Mouse (Mus musculus) adrenal gland, adult 2 months (tissue): Measurements from ENCODE around the gene Ankrd17. TPM values are rescaled to one million over a fixed set of nuclear protein-coding genes. Genes with fewer than 3 reads are reported as not detected.
"Not testable (repeated sequence)": the region's sequence is repeated elsewhere in the genome, so short reads cannot be mapped to it uniquely, and the experiment has no call there.

Experiments used
- DNase-seq: peaks from one replicate; pipeline ENCODE4 v3.0.0; 2021
- polyA plus RNA-seq: library from polyadenylated mRNA; depleted of rRNA; stranded (reverse); fragments of >200 nt; gene quantifications from 2 replicates; pipeline ENCODE4 v1.2.3, GENCODE M21; 2012
- total RNA-seq, 2 experiments: library from RNA; stranded (reverse); gene quantifications; 2 replicates each; pipeline ENCODE4 v1.2.3; 2021

Gene Ankrd17
- total and polyA plus RNA-seq, 3 experiments: 14.5 to 108 (median 68.6) TPM

DNA sequence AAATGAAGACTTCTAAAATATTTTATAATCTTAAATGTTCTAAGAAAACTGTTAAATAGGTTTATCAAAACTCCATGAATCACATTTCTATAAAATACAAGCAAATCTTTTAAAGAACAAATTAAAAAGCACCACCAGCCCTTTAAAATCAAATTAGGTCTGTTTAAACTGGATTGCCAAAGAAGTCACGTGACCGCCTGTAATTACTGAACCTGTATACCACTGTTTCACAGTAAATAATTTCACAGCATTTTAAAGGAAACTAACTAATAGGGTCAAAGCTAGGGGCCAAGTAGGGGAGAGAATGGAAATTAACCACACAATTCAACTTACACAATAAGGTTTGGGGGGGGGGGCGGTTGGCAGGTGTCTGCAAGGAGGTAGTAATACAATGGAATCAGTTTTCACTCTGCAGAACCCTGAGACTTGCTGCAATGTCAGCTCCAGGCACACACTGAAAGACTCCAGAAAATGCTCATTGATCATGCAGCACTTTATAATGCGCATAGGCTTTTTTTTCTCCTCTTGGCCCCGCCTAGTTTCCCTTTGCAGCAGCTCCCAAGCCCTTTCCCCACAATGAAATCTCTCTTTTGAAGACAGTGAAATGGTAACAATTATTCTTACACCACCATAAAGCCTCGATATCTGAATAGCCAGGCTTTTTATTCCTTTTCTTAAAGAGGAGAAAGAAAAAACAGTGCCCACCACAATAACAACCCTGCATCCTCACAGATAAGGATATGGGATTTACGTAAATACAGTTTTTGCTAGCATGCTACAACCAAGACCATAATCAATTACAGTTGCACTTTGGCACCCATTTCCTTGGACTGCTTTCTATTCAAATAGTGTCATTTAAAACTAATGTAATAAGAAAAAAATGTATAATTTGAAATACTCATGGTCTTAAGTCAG lies 27.9 kb downstream of the Ankrd17 start:
- DNase-seq: no peak

GRCm38 (mm10) chr5:90332478-90332877 lies 33.9 kb downstream of the Ankrd17 start:
- no peak for DNase-seq

GRCm38 (mm10) chr5:90331071-90331470 lies 35.3 kb downstream of the Ankrd17 start:
- no peak for DNase-seq

- no peak for DNase-seq
These were observed 68.0 kb downstream of the Ankrd17 start for GRCm38 (mm10) chr5:90298396-90298795.

DNA sequence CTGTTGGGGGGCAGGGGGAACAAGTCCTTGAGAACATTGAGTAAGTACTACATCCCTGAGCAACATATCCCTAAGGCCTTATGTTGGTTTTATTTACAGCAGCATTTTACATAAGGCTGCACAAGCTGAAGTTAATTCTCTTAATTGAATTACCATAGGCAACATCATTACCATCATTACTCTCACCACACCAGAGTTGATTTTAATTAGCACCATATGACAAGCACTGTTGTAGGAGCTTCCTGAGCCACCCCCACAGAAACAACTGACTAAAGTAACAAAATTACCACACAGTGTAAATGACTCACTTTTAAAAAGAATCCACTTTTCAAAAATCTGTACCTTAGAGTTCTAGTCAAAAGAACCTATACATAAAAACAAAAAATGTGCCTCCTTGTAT lies 76.5 kb downstream of the Ankrd17 start:
- no peak for DNase-seq

- DNase-seq: no peak
These were observed 79.8 kb downstream of the Ankrd17 start for GRCm38 (mm10) chr5:90286559-90286958.

GRCm38 (mm10) chr5:90280061-90280460 lies 86.3 kb downstream of the Ankrd17 start:
- DNase-seq: no peak

DNA sequence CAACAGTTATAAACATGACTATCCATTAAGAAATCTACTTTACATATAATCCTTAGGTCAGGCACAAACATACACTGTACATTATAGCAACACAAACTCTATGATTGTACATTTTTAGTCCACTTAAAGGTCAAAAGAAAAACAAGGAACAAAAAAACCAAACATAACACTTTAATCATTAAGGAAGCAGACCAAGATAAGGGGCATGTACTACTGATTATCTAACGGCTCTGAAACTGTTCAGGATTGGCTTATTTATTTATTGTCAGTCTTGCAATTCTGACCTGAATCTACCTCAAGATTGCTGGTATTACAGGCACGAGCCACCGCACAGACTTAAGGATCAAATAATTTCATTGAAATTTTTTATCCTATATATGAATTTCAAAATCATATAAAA lies 87.0 kb downstream of the Ankrd17 start:
- DNase-seq: no peak

DNA sequence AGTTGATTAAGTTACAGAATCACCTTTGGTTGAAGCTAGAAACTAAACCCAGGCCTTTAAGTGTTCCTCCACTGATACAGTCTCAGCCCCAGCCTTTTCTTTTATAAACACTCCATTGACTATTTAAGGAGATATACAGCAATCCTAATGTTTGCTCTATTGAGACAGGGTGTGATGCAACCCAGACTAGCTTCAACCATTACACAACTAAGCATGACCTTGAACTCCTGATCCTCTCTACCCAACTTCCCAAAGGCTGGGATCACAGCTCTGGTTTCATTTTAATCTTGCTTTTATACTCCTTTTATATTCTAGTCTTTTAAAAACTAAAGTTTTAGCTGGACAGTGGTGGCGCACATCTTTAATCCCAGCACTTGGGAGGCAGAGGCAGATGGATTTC lies 88.9 kb downstream of the Ankrd17 start:
- peak; percentile 52 for DNase-seq

DNA sequence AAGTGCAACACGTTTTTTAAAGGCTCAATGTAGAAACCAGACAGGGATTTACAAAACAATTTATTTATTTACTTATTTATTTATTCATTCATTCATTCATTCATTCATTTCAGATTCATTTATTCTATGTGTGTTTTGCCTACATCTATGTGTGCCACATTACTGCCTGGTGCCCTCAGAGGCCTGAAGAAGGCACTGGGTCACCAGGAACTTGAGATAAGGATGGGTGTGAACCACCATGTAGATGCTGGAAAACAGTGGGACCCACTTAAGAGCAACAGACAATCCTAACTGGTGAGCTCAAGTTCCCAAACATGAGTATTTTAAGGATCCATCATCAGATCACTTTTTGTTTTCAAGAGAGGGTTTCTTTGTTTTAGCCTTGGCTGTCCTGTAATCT lies 91.6 kb downstream of the Ankrd17 start:
- no peak for DNase-seq

GRCm38 (mm10) chr5:90262230-90262629 lies 104.1 kb downstream of the Ankrd17 start:
- not testable (repeated sequence) for DNase-seq

DNA sequence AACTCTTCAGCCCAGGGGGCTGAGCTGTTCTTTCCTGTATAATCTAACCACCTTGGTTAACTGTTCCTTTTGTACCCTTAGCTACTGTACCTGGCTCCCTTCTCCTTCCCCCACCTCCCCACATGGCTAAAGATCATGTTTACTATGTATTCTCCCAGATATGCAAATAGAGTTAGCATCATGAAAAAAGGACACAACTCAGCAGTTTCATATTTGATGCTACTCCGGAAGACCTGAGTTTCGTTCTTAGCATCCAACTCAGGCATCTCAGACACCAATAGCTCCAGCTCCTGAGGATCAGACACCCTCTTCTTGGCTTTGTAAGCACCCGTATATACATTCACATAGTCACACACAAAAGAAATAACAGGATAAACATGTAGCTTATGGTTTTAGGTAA lies 109.4 kb downstream of the Ankrd17 start:
- DNase-seq: no peak

DNA sequence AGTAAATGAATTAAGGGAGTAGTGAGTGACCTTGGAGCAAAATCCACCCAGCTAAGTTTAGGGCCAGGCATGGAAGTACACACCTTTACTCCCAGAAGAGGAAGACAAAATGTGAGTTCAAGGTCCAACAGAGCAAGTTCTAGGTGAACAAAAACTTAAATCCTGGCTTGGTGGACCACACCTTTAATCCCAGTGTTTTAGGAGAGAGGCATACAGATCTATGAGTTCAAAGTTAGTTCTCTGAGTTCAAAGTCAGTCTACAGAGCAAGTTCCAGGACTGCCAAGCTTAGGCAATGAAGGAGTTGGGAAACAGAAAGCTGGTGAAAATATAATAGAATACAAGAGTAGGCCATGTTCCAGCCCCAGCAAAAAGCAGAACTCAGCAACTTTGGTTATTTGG lies 118.9 kb downstream of the Ankrd17 start:
- no peak for DNase-seq

- DNase-seq: no peak
These were observed 119.4 kb downstream of the Ankrd17 start for GRCm38 (mm10) chr5:90246987-90247386.

GRCm38 (mm10) chr5:90246567-90246966 lies 119.8 kb downstream of the Ankrd17 start:
- DNase-seq: no peak

GRCm38 (mm10) chr5:90245416-90245815 lies 121.0 kb downstream of the Ankrd17 start:
- DNase-seq: no peak

GRCm38 (mm10) chr5:90235217-90235616 lies 131.2 kb downstream of the Ankrd17 start:
- no peak for DNase-seq

- no peak for DNase-seq
These were observed 133.1 kb downstream of the Ankrd17 start for GRCm38 (mm10) chr5:90233305-90233704.

DNA sequence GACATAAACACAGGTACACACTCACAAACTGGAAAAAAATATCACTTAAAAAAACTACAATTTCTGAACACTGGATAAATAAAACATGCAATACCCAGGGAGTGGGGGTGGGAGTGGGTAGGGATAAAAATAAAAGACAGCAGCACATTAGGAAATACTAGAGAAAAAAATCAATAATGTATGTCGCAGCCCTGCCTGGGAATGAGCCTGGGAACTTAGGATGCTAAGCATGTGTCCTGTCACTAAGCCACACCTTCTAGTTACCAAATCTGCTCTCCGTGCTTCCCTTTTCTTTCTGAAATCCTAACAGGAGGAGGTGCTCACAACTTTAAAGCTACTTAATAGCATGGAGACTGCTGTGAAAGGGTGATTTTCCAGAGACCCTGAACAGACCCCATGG lies 136.6 kb downstream of the Ankrd17 start:
- no peak for DNase-seq

- DNase-seq: no peak
These were observed 139.7 kb downstream of the Ankrd17 start for GRCm38 (mm10) chr5:90226696-90227095.

DNA sequence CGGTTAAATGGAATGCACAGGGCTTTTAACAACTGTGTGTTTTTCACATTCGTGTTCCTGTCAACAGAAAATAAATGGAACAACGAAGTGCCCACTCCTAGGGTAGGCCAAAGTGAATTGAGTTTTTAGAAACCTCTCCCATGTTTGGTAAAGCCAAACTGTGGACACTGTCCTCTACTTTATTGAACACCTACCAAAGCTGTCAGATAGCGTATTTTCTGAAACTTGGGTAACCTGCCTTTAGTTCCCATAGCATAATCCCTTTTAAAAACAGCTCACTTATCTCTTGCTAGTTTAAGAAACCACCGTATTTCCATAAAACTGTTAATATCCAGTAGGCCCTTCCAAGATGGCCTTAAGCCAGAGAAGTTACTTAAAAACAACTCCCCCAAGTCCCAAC lies 141.6 kb downstream of the Ankrd17 start:
- DNase-seq: no peak

DNA sequence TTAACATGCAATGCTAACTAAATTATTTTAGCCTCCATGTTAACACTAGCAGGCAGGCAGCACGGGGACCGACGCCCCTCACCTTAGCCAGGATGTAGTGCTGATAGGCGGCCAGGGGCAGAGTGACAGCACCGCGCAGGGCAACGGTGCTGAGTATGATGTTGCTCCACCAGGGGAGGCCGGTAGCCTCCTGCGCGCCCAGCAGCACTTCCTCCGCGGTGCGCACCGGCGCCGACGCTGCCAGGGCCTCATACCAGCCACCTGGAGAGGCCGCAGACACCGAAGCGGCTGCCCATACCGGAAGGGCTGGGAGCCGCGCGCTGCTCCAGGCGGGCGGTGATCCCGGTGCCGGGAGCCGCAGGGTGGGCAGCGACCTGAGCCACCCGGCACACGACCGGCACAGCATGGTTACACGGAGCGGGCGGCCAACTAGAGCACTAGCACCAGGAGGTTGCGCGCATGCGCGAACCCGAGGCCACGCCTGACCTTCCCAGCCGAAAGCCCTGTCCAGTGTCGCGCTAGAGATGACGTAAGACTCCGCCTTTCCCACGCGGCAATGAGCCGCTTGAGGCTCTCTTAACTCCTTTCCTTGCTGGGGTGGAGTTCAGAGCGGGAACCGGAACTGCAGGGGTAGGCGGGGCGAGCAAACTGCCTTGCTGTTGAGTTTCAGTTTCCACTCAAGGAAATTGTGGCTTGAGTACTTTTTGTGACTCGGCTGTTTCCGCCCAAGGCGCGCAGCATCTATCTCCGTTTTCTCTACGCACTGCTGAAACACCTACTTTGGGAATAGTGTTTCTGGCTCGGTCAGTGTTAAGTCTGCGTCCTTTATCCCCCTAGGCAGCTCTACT lies 142.6 kb downstream of the Ankrd17 start, which contains the start of gene Cox18:
TSS of gene Cox18 (minus strand) at position 468 of the 848 bp plus-strand sequence.
- peak; percentile 99 for DNase-seq

DNA sequence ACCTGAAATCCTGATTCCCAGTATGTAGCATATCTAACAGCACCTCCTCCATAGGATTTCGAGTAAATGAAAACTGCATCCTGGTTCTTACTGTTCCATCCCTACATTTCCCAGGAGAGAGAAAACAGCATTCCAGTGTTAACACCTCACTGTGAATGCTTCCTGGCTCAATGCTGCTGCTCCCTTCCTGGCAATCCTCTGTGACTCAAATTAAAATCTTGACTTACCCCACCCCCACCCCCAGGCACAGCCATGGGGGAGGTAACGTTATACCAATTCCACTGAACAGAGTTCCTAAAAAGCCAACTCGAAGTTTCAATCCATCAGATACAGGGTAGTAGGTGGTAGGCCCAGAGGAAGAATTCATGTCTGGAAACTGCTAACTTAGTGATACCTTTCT lies 143.4 kb downstream of the Ankrd17 start:
- DNase-seq: no peak
